Mouse (Mus musculus) liver, adult 2 months (tissue): ENCODE data around the gene Sp1. TPM values are rescaled to one million over a fixed set of nuclear protein-coding genes. Genes with fewer than 3 reads are reported as not detected.

Experiments
- DNase-seq: peaks from one replicate; pipeline ENCODE4 v3.0.0-alpha.2; 2011; ENCODE audit warnings: low read depth, low spot score; ENCODE audit errors: extremely low read depth
- H3K27ac ChIP-seq: fragments of 200-500 bp; replicated peaks from 2 replicates; pipeline ENCODE4 v1.5.1; 2012; ENCODE audit warnings: low read depth, mild to moderate bottlenecking, control low read depth, inconsistent platforms, low read length; ENCODE audit not compliant: insufficient read depth
- H3K27me3 ChIP-seq: fragments of 200-500 bp; 2 replicates; pipeline ENCODE4 v1.6.1; 2012; ENCODE audit warnings: mild to moderate bottlenecking, moderate library complexity, low read length, inconsistent platforms; ENCODE audit not compliant: control insufficient read depth, insufficient read depth
- H3K36me3 ChIP-seq: fragments of 200-500 bp; 2 replicates; pipeline ENCODE4 v1.6.1; 2012; ENCODE audit warnings: low read length, inconsistent platforms; ENCODE audit not compliant: control insufficient read depth, insufficient read depth
- H3K4me1 ChIP-seq: fragments of 200-500 bp; 2 replicates; pipeline ENCODE4 v1.6.1; 2011; ENCODE audit warnings: low read length; ENCODE audit not compliant: control insufficient read depth, insufficient read depth
- H3K4me3 ChIP-seq: fragments of 200-500 bp; 2 replicates; pipeline ENCODE4 v1.5.1; 2011; ENCODE audit warnings: low read depth, mild to moderate bottlenecking, control low read depth, low read length, moderate library complexity; ENCODE audit not compliant: insufficient read depth
- H3K79me2 ChIP-seq: fragments of 200-500 bp; 2 replicates; pipeline ENCODE4 v1.6.1; 2012; ENCODE audit warnings: inconsistent platforms, mild to moderate bottlenecking, low read length, moderate library complexity; ENCODE audit not compliant: control insufficient read depth, insufficient read depth
- H3K9ac ChIP-seq: fragments of 200-500 bp; 2 replicates; pipeline ENCODE4 v1.6.1; 2012; ENCODE audit warnings: low read depth, mild to moderate bottlenecking, control low read depth, inconsistent platforms, low read length
- CTCF ChIP-seq: fragments of 200-500 bp; IDR thresholded peaks from 2 replicates; pipeline ENCODE4 v1.5.1; 2011; ENCODE audit warnings: low read depth, low read length, control low read depth
- POLR2A ChIP-seq: fragments of 200-500 bp; IDR thresholded peaks from 2 replicates; pipeline ENCODE4 v1.6.1; 2011; ENCODE audit warnings: low read length, control low read depth; ENCODE audit not compliant: insufficient read depth; ENCODE audit errors: extremely low read depth
- WGBS: fragments of 180-500 bp; shearing (Covaris S2); methylation state at CpG from one replicate; pipeline ENCODE4 v1.1.7; 2018; 5-methylcytosine and 5-hydroxymethylcytosine counted together
- polyA plus RNA-seq: library from polyadenylated mRNA; depleted of rRNA; stranded (reverse); fragments of >200 nt; gene quantifications from 2 replicates; pipeline ENCODE4 v1.2.3, GENCODE M21; 2012; rRNA removed
- total RNA-seq: library from RNA; depleted of rRNA; stranded (reverse); fragments of >200 nt; gene quantifications from 2 replicates; pipeline ENCODE4 v1.2.3, GENCODE M21; 2014; rRNA removed

Sp1 gene
- total RNA-seq (16.7 and 18.2 TPM in 2 replicates), polyA plus RNA-seq (7.3 and 7.6 TPM in 2 replicates)

GRCm38 (mm10) chr15:102405489-102406195 is at the start of gene Sp1:
Gene Sp1 (plus strand): TSS chr15:102406143.
- peaks cover 19% of the 10 kb centered on the region; the same call in 1 of the 2 replicates for H3K36me3 ChIP-seq
- DNase-seq: peak; percentile 100
- peaks cover 15% of the 10 kb centered on the region for H3K4me1 ChIP-seq
- peaks cover 21% of the 10 kb centered on the region for H3K79me2 ChIP-seq
- peak within 1 kb of the TSS; percentile 98 for H3K27ac ChIP-seq
- under 1% methylated on average over 38 of the region's 38 CpGs for WGBS
- TF ChIP-seq CTCF: no peak
- peak; percentile 97 for TF ChIP-seq POLR2A
- peak within 1 kb of the TSS; percentile 93 for H3K9ac ChIP-seq
- H3K4me3 ChIP-seq: peak within 1 kb of the TSS; percentile 79
- H3K27me3 ChIP-seq: no peaks in the 10 kb centered on the region

- peaks cover 9% of the 10 kb centered on the region for H3K27me3 ChIP-seq
- no peaks in the 10 kb centered on the region for H3K79me2 ChIP-seq
- no peak overlapping the region for H3K4me3 ChIP-seq
Observed at GRCm38 (mm10) chr15:102356501-102357325, 49.2 kb upstream of the Sp1 start.

GRCm38 (mm10) chr15:102358126-102358525 is 47.8 kb upstream of the Sp1 start:
- Histone ChIP-seq H3K9ac (no peak overlapping the region), H3K79me2 (no peaks in the 10 kb centered on the region), H3K4me1 (peaks cover 3% of the 10 kb centered on the region; the same call in 1 of the 2 replicates), H3K4me3 (no peak overlapping the region), H3K36me3 (no peaks in the 10 kb centered on the region), H3K27me3 (peaks cover 9% of the 10 kb centered on the region), H3K27ac (no peak overlapping the region)
- 7% methylated on average over 25 of the region's 25 CpGs for WGBS
- TF ChIP-seq CTCF (no peak), POLR2A (no peak)
- no peak for DNase-seq

More at GRCm38 (mm10) chr15:102356501-102357325, 49.2 kb upstream of the Sp1 start:
- TF ChIP-seq POLR2A (no peak), CTCF (no peak)
- Histone ChIP-seq H3K4me1 (peaks cover 3% of the 10 kb centered on the region; the same call in 1 of the 2 replicates), H3K36me3 (no peaks in the 10 kb centered on the region), H3K9ac (no peak overlapping the region), H3K27ac (no peak overlapping the region)
- 67% methylated on average over 16 of the region's 16 CpGs for WGBS
- no peak for DNase-seq

GRCm38 (mm10) chr15:102358834-102359233 is 47.1 kb upstream of the Sp1 start:
- peaks cover 3% of the 10 kb centered on the region; the same call in 1 of the 2 replicates for H3K4me1 ChIP-seq
- peaks cover 9% of the 10 kb centered on the region for H3K27me3 ChIP-seq
- H3K36me3 ChIP-seq: no peaks in the 10 kb centered on the region
- no peaks in the 10 kb centered on the region for H3K79me2 ChIP-seq
- H3K4me3 ChIP-seq: no peak overlapping the region
- TF ChIP-seq CTCF (no peak), POLR2A (no peak)
- DNase-seq: no peak
- no peak overlapping the region for H3K9ac ChIP-seq
- H3K27ac ChIP-seq: no peak overlapping the region
- WGBS: 56% methylated on average over 5 of the region's 5 CpGs

- Histone ChIP-seq H3K27ac (no peak overlapping the region), H3K4me1 (no peaks in the 10 kb centered on the region), H3K27me3 (peaks cover 12% of the 10 kb centered on the region), H3K36me3 (no peaks in the 10 kb centered on the region), H3K9ac (no peak overlapping the region), H3K79me2 (no peaks in the 10 kb centered on the region), H3K4me3 (no peak overlapping the region)
- no peak for DNase-seq
- 33% methylated on average over 14 of the region's 14 CpGs for WGBS
- TF ChIP-seq CTCF (no peak), POLR2A (no peak)
Observed at GRCm38 (mm10) chr15:102362648-102363047, 43.3 kb upstream of the Sp1 start.
